14 mouse cellular contexts compared by ENCODE assay signal in genomic region chr3:141338224-141338982, GRCm38 (mm10).
DNase-seq lines count a peak whose midpoint lies in the region; ATAC-seq lines count a peak whose summit lies in the region.
"Had no signal": no experiment of that assay in that cellular context is flagged by ENCODE, and none has a peak within 500 bp of the region (broad histone marks: within the 10 kb centered on the region; RNA-seq: fewer than 3 reads in every experiment).

No protein-coding gene starts in this region.

- WGBS in hindbrain, embryonic 14.5 days = 58% methylated on average over 9 of the region's 9 CpGs
- WGBS in hindbrain, embryonic 10.5 days = 84% methylated on average over 9 of the region's 9 CpGs
- 62% methylated on average over 9 of the region's 9 CpGs for WGBS in neural tube, embryonic 12.5 days
- WGBS in limb, embryonic 13.5 days = 21% methylated on average over 9 of the region's 9 CpGs

- peak overlapping the region; percentile 6 for H3K4me2 ChIP-seq in hindbrain, embryonic 14.5 days (replicated peaks)
- no peak overlapping the region for H3K4me2 ChIP-seq in neural tube, embryonic 12.5 days (replicated peaks)
- H3K4me2 ChIP-seq in limb, embryonic 13.5 days (replicated peaks) = peak overlapping the region; percentile 44
- H3K4me2 ChIP-seq: embryonic facial prominence, embryonic 13.5 days; intestine, embryonic 15.5 days; liver, embryonic 13.5 days had no signal

- H3K27me3 ChIP-seq in hindbrain, embryonic 14.5 days (ENCODE audit: control insufficient read depth, insufficient read depth, low read length) = no peaks in the 10 kb centered on the region
- no peaks in the 10 kb centered on the region for H3K27me3 ChIP-seq in hindbrain, embryonic 10.5 days (ENCODE audit: insufficient read depth, poor library complexity, severe bottlenecking)
- H3K27me3 ChIP-seq in neural tube, embryonic 12.5 days (replicated peaks) = no peaks in the 10 kb centered on the region
- no peaks in the 10 kb centered on the region for H3K27me3 ChIP-seq in limb, embryonic 13.5 days
- H3K27me3 ChIP-seq: embryonic facial prominence, embryonic 13.5 days; intestine, embryonic 15.5 days; liver, embryonic 13.5 days had no signal

- H3K4me3 ChIP-seq in hindbrain, embryonic 14.5 days (replicated peaks; ENCODE audit: low read length) = no peak overlapping the region
- no peak overlapping the region for H3K4me3 ChIP-seq in hindbrain, embryonic 10.5 days
- H3K4me3 ChIP-seq in neural tube, embryonic 12.5 days = no peak overlapping the region
- H3K4me3 ChIP-seq in limb, embryonic 13.5 days = no peak overlapping the region; the same call in 1 of the 2 replicates
- H3K4me3 ChIP-seq: embryonic facial prominence, embryonic 13.5 days; intestine, embryonic 15.5 days; liver, embryonic 13.5 days had no signal

- H3K27ac ChIP-seq in hindbrain, embryonic 14.5 days = peak overlapping the region; percentile 23
- H3K27ac ChIP-seq in hindbrain, embryonic 10.5 days = no peak overlapping the region
- H3K27ac ChIP-seq in neural tube, embryonic 12.5 days = no peak overlapping the region
- no peak overlapping the region for H3K27ac ChIP-seq in limb, embryonic 13.5 days
- H3K27ac ChIP-seq: embryonic facial prominence, embryonic 13.5 days; intestine, embryonic 15.5 days; liver, embryonic 13.5 days had no signal

- no peak for ATAC-seq in hindbrain, embryonic 14.5 days (ENCODE audit: low FRiP score)
- peak; percentile 37; the same call in 1 of the 2 replicates for ATAC-seq in neural tube, embryonic 12.5 days (ENCODE audit: low FRiP score, low read depth)
- 0 out of 2 replicates have a peak, but pooled peaks have one; percentile 32 for ATAC-seq in limb, embryonic 13.5 days (ENCODE audit: low FRiP score, low read depth)
- no peak for ATAC-seq in megakaryocyte, adult 5-6 weeks (ENCODE audit: poor library complexity, severe bottlenecking)
- ATAC-seq in megakaryocyte progenitor cell, adult 5-6 weeks (replicated peaks; ENCODE audit: poor library complexity) = no peak
- ATAC-seq: intestine, embryonic 15.5 days had no signal

- H3K4me1 ChIP-seq in hindbrain, embryonic 14.5 days (replicated peaks; ENCODE audit: control insufficient read depth, insufficient read depth, low read length) = no peaks in the 10 kb centered on the region
- H3K4me1 ChIP-seq in hindbrain, embryonic 10.5 days (replicated peaks) = no peaks in the 10 kb centered on the region
- H3K4me1 ChIP-seq in neural tube, embryonic 12.5 days = no peaks in the 10 kb centered on the region
- 0 out of 2 replicates have a peak, but pooled peaks cover 5% of the 10 kb centered on the region for H3K4me1 ChIP-seq in limb, embryonic 13.5 days
- H3K4me1 ChIP-seq: embryonic facial prominence, embryonic 13.5 days; intestine, embryonic 15.5 days; liver, embryonic 13.5 days had no signal

- H3K9ac ChIP-seq in hindbrain, embryonic 14.5 days = no peak overlapping the region
- no peak overlapping the region for H3K9ac ChIP-seq in neural tube, embryonic 12.5 days
- no peak overlapping the region for H3K9ac ChIP-seq in limb, embryonic 13.5 days
- H3K9ac ChIP-seq: embryonic facial prominence, embryonic 13.5 days; intestine, embryonic 15.5 days; liver, embryonic 13.5 days had no signal

- no peak for DNase-seq in hindbrain, embryonic 14.5 days (ENCODE audit: low spot score)
- no peak for DNase-seq in hindbrain, embryonic 10.5 days (ENCODE audit: low spot score)
- DNase-seq in neural tube, embryonic 10.5 days (ENCODE audit: extremely low spot score, low spot score) = no peak
- DNase-seq: cerebellum, postnatal 36 days; gastrocnemius, postnatal 10 days; kidney, postnatal 10 days; liver, embryonic 13.5 days; thymus, adult 2 months had no signal

- no peaks in the 10 kb centered on the region for H3K36me3 ChIP-seq in hindbrain, embryonic 14.5 days (replicated peaks; ENCODE audit: control insufficient read depth, insufficient read depth)
- H3K36me3 ChIP-seq in hindbrain, embryonic 10.5 days = no peaks in the 10 kb centered on the region
- H3K36me3 ChIP-seq in neural tube, embryonic 12.5 days = no peaks in the 10 kb centered on the region
- no peaks in the 10 kb centered on the region for H3K36me3 ChIP-seq in limb, embryonic 13.5 days
- H3K36me3 ChIP-seq: embryonic facial prominence, embryonic 13.5 days; intestine, embryonic 15.5 days; liver, embryonic 13.5 days had no signal

- H3K9me3 ChIP-seq in hindbrain, embryonic 14.5 days (ENCODE audit: control insufficient read depth, low read length) = no peaks in the 10 kb centered on the region
- no peaks in the 10 kb centered on the region for H3K9me3 ChIP-seq in hindbrain, embryonic 10.5 days
- H3K9me3 ChIP-seq in neural tube, embryonic 12.5 days = no peaks in the 10 kb centered on the region
- H3K9me3 ChIP-seq in limb, embryonic 13.5 days = no peaks in the 10 kb centered on the region
- H3K9me3 ChIP-seq: embryonic facial prominence, embryonic 13.5 days; intestine, embryonic 15.5 days; liver, embryonic 13.5 days had no signal

Comparison
In these comparisons a context has a peak if more than half of its experiments do, and no peak if none do; other contexts are left out.
1. ATAC-seq: peak in neural tube, embryonic 12.5 days (single experiment) and limb, embryonic 13.5 days (single experiment); none in hindbrain, embryonic 14.5 days (single experiment), megakaryocyte, adult 5-6 weeks (single experiment) and megakaryocyte progenitor cell, adult 5-6 weeks (single experiment).